Mouse (Mus musculus) cerebellum, adult 2 months (tissue): ENCODE measurements around the gene Scfd2.

Experiments used
- CTCF ChIP-seq: fragments of 200-500 bp; IDR thresholded peaks from 2 replicates; pipeline ENCODE4 v1.5.1; 2011; ENCODE audit warnings: low read depth, mild to moderate bottlenecking, control low read depth, low read length, moderate library complexity, borderline replicate concordance; ENCODE audit not compliant: insufficient read depth
- POLR2A ChIP-seq: fragments of 200-500 bp; IDR thresholded peaks from 2 replicates; pipeline ENCODE4 v1.6.1; 2011; ENCODE audit warnings: low read length, control low read depth, borderline replicate concordance; ENCODE audit not compliant: insufficient read depth

DNA sequence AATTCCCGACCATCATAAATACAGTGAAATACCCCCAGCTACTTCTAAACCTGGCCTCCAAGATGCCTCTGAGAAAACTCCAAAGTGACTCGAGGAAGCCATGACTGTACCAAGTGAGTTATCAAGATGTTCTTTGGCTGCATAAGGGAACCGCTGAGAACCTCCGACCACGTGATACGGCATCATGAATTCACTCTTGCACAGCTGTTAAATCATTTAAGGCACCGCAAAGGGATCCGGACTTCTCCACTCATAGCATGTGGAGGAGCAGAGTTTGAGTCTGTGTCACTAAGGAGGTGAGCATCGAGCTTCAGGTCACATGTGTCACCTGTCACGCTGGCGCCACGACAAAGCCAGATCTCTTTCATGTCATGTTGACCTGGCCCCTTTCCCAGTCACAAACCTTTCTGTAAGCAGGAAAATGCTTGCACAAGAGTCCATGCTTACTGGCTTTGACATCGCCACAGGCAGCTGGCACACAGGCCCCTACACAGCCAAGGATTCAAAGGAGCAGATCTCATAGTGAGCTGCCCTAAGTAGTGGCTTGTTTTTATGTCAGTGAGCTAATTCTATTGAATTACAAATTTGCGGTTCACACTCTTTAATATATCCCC is 287.0 kb downstream of the Scfd2 start:
- TF ChIP-seq POLR2A (no peak), CTCF (no peak)
